Mouse (Mus musculus) adrenal gland, postnatal 4 days (tissue): ENCODE results near the gene Stk39. TPM values are rescaled to one million over a fixed set of nuclear protein-coding genes. Genes with fewer than 3 reads are reported as not detected.

Source experiments
- DNase-seq, 2 experiments: peaks; one replicate each; pipeline ENCODE4 v3.0.0; 2021 to 2022; ENCODE audit warnings: low spot score in 2 of 2, mixed read lengths in 2 of 2
- long read RNA-seq, 2 experiments: library from polyadenylated mRNA; stranded (forward); transcript quantifications; one replicate each; pipeline ENCODE4 v2.0.0; 2021
- total RNA-seq, 2 experiments: library from RNA; stranded (reverse); gene quantifications; 2 replicates each; pipeline ENCODE4 v1.2.3; 2021

Stk39 gene
- total RNA-seq = 10 to 100 TPM; 94.9 to 96.1 TPM
- long read RNA-seq, experiment 1, transcript Stk39-201 (18 exons, 3,536 nt) = major isoform, 50 of 63 reads
- long read RNA-seq, experiment 1, partial matches to known transcripts = 3 of 63 reads
- long read RNA-seq, experiment 1, other reads (novel, unspliced or antisense) = 9 of 63 reads
- long read RNA-seq, experiment 2, transcript Stk39-201 (18 exons, 3,536 nt) = major isoform, 99 of 133 reads
- long read RNA-seq, experiment 2, partial matches to known transcripts = 15 of 133 reads
- long read RNA-seq, experiment 2, other reads (novel, unspliced or antisense) = 18 of 133 reads

DNA sequence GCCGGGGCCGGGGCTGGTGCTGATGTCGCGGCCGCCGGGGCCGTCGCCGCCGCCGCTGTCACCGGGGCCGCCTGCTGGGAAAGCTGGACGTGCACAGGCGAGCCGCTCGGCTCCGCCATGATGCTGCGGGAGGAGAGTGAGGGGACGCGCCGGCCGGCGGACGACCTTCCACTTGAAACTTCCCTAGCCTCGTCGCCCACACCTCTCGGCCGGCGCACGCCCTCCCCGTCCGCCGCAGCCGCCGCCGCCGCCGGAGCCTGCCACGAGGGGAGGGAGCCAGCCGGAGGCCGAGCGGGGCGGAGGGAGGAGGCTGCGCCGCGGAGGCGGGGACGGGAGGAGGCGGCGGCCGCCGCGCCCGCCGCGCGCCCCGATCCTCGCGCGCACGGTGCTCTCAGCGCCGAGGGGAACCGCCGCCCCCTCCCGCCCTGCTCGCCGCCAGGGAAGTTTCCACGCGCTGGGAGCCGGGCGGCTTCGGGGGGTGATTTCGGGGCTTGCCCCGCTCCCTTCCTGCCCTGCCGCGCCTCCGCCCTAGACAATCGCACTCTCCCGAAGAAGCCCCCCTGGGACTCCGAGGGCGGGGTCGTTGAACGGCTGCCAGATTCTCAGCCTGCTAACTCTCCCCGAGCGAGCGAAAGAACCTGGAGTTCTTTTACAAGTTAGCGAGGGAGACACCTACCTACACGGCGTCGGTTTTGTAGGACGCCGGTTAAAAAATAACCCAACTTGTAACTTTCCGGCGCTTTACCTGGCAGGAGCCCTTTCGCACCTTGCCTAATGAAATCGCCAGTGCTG lies at the start of gene Stk39:
Gene Stk39 (minus strand): TSS at position 510 of the 792 bp plus-strand sequence.
- peak; percentile 60 to 64 for DNase-seq

DNA sequence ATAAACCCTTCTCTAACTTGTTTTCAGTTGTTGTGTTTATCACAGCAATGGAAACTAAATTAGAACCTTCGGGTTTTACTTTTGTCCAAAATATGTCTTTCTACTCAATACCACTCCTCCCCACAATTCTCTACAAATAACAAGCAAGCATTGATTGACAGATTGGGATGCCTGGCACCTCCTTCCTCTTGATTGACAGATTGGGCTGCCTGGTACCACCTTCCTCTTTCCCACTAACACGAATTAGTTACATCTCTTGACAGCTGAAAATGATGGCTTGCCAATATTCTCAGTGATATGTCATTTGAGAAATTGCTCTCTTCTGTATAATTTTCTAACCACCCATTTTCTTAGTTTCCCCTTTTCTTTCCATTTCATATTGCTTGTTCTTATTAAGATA lies 43.3 kb upstream of the Stk39 start:
- DNase-seq = no peak

DNA sequence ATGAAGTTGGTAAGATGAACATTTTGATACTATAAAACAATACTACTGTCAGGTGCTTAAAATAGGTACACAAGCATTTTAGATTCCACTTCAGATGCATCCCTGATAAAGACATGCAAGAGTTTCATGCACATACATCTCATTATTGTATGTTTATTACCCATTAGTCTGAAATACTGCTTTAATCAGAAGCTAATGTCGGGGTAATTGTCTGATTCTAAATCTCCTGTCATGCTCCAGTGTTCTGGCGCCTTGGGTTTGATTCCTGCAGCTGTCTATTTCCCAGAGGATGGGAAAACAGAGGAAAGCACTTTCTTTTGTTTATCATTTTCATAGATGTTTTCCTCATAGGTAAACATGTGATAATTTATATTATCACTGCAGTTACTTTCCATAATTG lies 31.1 kb upstream of the Stk39 start:
- no peak for DNase-seq

DNA sequence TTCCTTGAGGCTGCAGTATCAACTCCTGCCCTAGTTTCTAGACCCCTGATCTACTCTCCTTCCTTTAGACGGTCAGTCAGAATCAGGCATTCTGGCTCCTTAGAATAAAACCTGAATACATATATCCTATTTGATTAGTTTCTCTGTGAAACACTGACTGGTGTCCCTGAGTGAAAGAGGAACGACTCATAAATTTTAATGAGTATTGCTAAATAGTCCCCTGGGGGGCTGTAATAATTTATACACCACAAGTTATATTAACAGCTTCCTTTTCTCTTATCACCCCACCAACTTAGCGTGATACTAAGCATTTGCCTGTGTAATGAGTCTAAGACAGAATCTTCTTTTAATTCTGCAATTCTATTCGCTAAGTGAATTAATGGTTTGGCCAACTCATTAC lies 30.7 kb upstream of the Stk39 start:
- no peak for DNase-seq

DNA sequence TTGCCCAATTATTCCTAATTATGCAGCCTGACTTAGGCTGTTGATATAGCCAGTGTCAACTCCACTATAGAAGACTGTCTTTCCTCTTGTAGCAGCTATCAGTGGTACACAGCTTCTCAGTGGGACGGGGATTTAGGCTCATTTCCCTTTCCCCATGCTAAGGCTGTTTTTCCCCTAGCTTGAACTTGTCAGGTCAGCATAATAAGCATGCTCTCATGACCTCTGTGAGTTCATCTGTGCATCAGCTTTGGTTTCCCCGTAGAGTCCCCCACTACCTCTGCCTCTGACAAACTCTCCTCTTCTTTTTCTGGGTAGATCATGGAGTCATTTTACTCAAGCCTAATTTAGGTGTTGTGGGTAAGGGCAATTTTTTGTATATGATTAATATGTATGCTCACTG lies 30.2 kb upstream of the Stk39 start:
- DNase-seq = no peak

DNA sequence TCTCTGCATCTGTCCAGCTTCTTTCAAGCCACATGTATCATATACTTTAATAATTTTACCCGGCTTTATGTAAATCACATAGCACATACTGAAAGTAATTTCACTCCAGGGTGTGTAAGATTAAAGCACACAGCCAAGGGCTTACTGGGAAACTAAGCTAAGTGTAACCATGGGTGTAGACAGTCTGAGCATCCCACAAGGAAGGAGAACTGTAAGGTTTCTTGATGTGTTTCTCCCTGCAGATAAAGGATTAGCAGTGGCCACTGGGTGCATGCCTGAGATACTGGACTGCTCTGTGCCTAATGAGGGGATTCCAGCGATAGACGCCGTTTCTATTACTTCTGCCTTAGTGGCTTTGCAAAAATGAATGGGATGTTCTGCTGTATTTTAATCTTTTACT lies 14.2 kb upstream of the Stk39 start:
- no peak for DNase-seq

DNA sequence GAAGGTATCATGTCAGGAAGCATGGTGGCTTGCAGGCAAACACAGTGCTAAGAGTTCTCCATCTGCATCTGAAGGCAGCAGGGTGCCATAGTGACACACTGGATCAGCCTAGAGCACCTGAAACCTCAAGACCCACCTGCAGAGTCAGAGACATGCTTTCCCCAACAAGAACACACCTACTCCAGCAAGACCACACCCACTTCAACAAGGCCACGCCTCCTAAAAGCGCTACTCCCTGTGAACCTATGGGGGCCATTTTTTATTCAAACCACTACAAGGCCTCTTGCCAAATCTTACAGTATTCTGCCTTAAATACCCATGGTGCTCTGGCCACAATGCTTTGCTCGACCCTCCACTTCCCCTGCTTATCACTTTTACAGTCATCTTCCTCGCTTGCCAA lies 13.1 kb upstream of the Stk39 start:
- DNase-seq = no peak

DNA sequence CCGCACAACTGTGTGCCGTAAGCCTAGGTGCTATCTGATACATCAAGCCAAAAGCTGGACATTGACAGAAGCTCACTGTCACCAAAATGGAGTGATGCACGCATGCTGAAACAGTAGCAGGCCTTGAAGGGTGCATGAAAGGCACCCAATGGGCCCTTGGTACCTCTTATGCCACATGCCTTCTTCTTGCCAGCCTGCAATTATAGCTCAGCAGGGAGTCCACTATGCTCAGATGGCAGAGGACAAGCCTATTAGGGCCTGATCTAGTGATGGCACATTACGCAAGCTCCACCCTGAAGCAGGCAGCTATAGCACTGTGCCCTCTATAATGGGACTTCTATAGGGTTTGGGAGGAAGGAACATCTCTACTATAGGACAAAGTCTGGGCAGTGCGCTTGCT lies 10.8 kb upstream of the Stk39 start:
- DNase-seq = no peak

DNA sequence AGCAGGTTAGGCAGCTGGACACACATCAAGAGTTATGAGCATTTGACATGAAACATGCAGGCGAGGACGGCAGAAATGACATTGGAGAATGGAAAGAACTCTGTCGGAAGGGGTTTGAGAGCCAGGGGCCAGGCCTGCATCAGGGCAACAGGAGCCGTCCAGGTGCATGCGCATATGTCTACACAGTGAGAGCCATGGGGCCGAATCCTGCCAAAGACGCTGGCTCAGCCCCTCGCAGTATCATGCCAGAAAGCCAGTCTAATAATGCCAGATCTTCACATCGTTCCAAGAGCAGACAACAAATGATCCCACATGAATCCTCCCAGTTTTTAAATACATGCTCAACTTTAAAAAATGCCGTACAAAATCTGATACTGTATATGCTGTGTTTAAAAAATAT lies 7.8 kb upstream of the Stk39 start:
- no peak for DNase-seq

DNA sequence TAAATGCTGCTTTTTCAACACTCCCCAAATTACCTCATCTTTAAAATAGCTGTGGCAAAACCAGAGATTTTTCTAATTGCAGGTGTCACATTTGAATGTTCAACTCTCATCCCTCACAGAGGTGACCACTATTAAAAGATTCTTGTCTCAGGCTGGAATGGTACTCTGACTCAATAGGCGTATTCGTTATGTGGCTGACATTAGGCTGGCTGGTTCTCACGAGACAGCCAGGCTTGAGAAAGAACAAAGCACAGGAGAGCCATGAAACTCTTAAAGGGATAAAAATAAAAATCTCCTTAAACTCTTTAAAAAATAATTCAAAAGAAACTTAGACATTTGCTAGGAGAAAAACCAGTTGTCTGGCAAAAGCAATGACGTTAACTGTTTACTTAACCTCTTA lies 853 bp upstream of the Stk39 start:
- no peak for DNase-seq

DNA sequence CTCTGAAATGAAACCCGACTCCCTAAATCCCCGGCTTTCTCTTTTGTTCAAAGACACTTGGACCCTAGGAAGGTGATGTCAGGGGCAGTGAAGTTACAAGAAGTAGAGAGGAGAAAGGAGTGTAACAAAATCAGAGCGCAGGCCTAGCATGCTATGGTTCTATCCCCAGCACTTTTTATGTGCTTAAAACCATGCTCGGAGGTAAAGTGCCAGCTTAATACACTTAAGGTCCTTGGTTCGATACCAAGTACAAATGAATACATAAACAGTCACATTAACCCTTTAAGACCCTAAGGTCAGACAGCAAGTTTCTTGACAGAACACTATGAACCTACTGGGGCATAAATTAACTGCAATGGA lies 463 bp upstream of the Stk39 start:
- no peak for DNase-seq

DNA sequence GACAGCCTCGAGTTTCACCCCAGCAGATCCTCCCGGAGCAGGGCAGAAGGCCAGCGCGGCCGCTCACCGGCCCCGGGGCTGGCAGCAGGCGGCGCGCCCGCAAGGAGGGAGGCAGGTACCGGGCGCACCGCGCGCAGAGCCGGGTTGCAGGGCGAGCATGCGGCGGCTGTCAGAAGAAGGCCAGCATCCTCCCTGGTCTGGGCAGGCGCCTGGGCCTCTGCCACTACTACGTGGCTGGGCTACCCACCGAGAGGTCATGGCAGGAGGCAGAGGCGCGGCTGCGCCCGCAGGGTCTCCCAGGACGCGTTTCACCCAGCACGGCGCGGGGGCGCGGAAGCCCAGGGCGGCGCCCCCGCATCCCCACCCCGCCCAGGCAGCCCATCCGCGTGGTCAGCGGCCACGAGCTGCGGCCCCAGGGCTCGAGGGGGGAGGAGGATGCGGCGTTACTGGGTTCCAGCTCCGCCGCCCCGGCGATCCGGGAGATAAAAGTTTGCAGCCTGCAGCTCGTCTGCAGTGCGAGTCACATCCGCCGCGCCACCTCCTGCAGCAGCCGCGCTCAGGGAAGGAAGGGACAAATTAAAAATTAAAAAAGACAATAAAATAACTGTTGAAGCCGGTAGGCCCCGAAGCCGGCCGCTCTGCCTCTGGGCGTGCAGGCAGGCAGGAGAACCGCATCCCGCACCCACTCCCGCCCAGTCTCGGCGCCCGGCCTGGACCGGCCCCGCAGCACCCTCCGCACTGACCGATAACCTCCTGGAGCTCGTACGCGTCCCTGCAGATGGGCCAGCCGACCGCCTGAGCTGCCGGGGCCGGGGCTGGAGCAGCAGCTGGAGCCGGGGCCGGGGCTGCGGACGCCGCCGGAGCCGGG lies 943 bp downstream of the Stk39 start:
- peak; percentile 33 to 36 for DNase-seq

DNA sequence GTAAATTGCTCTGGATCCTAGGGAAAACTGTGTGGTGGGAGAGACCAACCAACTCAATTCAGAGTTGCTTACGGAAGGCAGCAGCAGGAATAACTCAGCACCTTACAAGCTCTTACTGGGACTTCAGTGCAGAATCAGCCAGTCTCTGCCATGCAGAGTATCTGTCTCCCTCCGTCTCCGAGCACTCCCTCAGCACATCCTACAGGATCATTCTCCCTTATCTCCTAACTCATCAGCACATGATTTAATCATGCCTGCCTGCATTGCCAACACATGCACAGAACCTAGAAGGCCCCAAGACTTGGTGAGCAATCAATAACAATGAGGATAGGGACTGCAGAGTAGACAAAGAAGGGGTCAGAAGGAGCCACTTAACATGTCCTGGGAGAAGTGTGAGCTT lies 2.6 kb downstream of the Stk39 start:
- DNase-seq = no peak

DNA sequence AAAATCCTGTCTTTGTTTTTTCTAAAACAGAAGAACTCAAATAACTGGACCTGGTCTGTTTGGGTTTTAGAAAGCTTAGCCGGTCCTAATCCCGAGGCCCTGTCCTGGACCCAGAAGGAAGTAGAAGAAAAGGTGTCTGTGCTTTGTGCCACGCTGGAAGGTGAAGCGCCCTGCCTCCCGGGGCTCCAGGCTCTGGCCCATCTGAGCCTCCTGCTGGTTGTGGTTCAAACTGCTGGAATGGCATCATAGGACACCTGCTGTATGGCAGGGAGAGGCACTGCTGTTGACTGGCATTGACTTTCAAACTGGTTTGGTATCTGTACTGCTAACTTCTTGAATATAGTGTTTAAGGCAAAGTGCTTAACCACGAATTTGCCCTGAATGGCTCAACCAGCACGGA lies 3.4 kb downstream of the Stk39 start:
- no peak for DNase-seq

DNA sequence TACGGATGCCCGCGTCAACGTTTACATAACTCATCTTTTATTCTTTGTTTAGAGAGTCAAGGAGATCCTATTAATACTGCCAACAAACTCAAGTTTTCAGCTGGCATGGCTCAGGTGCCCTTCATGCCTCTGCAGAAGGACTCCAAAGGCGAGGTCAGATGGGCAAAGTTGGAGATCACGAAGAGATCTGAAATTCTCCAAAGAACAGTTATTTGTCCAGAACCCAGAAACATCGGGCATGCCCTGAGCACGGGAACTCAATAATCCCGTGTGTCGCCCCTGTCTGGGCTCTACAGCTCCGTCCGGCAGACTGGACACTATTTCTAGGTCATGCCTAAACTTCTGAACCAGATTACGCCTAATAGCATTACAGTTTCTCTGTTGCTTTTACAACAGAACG lies 3.8 kb downstream of the Stk39 start:
- no peak for DNase-seq

DNA sequence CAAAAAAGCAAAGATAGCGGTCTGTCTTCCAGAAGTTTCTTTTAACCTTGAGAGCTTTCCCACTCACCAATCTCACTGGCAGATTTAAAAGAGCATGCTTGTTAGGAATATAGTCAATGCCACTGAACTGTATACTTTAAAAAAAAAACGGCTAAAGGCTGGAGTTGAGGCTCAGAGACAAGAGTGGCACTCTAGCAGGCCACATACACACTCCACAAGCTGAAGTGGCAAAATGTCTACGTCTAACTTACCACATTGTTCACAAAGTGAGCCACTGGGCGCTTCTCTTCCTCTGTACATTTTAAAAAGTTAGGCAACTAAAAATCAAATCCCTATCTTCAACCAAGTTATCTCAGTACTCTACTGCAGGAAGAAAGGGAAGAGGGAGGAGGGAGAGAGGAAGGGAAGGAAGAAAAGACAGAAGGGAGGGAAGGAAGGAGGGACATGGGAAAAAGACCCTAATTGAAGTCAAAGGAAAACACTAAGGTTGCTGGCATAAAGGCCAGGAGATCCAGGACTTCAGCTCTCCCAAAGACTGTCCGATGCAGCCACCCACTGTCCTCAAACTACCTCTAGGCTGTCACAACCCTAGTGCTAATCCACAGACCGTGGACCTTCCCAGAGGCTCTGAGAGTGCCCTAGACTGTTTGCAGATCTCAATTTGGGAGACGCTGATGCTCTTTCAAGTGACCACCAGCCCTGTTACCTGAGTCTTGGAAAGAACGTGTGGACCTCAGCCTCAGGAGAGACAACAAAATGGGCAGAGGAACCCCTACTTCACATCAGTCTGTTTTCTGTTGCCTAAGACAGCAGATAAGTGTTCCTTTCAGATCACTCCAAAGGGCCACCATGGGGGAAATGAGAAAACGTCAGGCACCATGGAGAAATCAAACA lies 4.7 kb downstream of the Stk39 start:
- no peak for DNase-seq

DNA sequence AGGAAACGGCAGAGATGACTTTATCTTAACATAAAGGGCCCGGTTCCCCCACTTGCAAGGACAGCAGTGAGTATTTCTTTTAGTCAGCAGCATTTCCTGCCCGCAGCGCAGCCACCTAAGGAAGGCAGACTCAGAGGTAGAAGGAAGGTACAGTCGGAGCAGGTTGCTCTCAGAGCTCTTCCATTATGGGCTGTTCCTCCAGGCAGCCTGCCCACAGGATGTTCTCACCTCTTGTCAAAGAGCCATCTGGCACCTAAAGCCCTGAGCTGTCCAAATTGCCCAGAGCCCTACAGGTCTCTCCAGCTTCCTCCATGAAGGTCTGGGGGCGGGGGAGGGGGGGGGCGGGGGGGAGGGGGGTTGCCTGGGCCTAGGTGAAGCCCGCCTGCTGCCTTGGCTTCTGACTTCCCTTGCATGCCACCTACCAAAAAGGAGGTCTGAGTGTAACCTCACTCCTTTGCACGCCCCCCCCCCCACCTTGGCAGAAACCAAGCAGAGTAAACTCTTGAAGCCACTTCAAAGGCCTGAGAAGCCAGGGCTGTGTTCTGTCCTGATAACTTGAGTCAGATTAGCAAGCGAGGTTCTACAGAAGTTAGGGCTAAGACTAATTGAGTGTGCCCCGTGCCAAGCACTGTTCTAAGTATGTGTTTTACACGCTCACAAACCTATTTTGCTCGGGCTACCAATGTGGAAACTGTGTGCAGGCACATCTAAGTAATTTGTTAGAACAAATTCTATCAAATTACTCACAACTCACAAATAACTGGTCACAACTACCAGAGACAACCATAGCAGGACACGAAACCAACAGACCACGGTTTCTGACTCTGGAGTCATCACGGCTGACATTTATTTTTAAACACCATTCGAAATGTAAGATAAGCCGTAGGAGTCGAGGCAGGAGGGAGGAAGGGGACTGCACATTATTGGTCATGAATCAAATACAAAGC lies 5.7 kb downstream of the Stk39 start:
- peak in 1 of 2 experiments; percentile 18 for DNase-seq

DNA sequence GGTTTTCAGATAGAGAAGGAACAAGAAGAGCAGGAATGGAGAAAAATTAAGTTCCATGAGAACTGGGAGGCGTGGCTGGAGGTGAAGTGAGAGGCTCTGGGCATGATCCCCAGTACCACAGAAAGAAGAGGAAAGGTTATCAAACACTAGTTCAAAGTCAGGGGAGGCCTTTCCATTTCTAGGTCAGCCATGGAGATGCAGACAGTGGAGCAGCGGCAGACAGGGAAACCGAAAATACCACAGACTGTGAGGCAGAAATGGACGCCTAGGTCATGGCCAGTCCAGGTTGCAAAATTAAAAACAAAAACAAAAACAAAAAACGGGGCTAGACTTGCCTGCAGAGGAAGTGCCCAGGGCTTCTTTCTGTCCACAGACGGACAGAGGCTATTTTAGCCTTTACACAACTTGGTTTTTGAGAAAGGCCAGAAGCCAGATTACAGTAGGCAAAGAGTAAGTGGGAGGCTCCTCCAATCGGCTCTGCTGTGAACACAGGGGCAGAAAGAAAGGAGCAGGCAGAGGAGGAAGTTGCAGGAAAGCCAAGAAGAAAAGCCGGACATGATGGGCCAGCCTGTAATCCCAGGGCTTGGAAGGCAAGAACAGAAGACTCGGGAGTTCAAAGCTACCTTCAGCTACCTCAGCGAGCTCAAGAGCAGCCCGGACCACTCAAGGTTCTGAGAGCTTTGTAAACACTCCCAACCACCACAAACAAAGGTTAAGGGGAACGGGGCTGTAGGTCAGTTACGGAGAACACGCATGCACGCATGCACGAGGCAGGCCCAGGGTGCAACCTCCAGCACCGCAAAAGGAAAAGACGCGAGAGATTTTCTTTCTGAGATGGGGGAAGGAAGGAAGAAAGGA lies 6.6 kb downstream of the Stk39 start:
- no peak for DNase-seq

DNA sequence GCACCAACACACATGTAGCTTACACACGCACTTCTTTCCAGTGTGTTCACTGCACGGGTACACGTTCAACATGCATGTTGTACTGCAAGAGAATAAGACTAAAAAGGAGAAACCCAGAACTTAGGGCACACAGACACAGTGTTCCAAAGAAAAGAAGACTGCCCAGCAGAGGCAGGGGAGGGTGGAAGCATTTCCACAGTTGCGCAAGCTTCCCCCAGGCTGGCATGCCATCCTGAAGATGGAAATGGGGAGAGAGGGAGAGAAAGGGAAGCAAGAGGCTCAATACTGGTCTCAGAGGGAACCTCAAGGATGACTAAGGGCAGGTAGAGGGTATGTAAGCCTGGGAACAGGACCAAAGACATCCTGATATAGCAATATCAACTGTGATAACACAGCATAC lies 7.6 kb downstream of the Stk39 start:
- DNase-seq = no peak
